11 mouse cellular contexts compared by ENCODE assay signal in the genomic region with DNA sequence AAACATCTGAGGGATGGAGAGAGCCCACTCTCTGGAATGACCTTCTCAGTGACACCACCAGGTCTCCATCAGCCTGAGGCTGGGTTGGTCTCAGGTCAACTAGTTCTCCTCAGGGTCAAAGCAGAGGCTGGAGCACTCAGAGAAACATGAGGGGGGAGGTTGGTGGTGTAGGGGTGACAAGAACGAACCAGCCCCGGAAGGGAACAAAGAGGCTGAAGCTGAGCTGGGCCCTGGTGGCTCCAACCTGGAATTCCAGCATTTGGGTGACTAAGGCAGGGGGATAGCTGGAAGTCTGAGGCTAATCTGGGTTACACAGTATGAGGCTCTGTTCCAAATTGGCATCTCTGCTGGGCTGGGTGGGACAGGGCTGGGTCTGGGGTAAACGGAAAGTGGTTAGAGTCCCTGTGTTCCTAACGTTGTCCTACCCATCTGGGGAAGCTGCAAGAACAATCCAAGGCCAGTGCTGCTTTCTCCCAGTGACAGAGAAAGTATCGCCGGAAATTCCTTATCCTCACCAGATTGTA. TPM values are rescaled to one million over a fixed set of nuclear protein-coding genes. Genes with fewer than 3 reads are reported as not detected.
A peak's percentile ranks its signal among the peaks of the same experiment; 100 is the strongest.
DNase-seq lines count a peak whose midpoint lies in the region; ATAC-seq and TF ChIP-seq lines count a peak whose summit lies in the region.
"Had no signal": no experiment of that assay in that cellular context is flagged by ENCODE, and none has a peak within 500 bp of the region (broad histone marks: within the 10 kb centered on the region; RNA-seq: fewer than 3 reads in every experiment).

No protein-coding gene starts in this region.

- no peak overlapping the region for H3K4me3 ChIP-seq in heart, postnatal 0 days (ENCODE audit: low read depth, low read length)
- no peak overlapping the region for H3K4me3 ChIP-seq in forebrain, embryonic 14.5 days (ENCODE audit: low read depth, low read length)
- H3K4me3 ChIP-seq: left cerebral cortex, adult 2 months; myocyte had no signal

- 16% methylated on average over 6 of the region's 6 CpGs for WGBS in heart, postnatal 0 days
- 39% methylated on average over 6 of the region's 6 CpGs for WGBS in forebrain, embryonic 14.5 days

- DNase-seq in heart, postnatal 0 days (ENCODE audit: low spot score) = no peak
- no peak for DNase-seq in heart, adult 11 months
- DNase-seq in MEL-GATA-1-ER (ENCODE audit: extremely low read depth, low read depth) = peak; percentile 28
- no peak for DNase-seq in forebrain, embryonic 14.5 days (ENCODE audit: low spot score)
- no peak for DNase-seq in left cerebral cortex, adult 8-10 months (ENCODE audit: low spot score in 2 of 2)
- no peak for DNase-seq in adrenal gland, postnatal 4 days (ENCODE audit: low spot score in 2 of 2)
- no peak for DNase-seq in urinary bladder, postnatal 10 days (ENCODE audit: low spot score)

- ATAC-seq in heart, postnatal 0 days (ENCODE audit: insufficient read depth, low read depth) = peak; percentile 8; the same call in 1 of the 2 replicates
- ATAC-seq in forebrain, embryonic 14.5 days = peak; percentile 22; the same call in 1 of the 2 replicates
- peak; percentile 7; the same call in 1 of the 2 replicates for ATAC-seq in megakaryocyte-erythroid progenitor cell, adult 5-6 weeks (replicated peaks; ENCODE audit: low FRiP score, low TSS enrichment, poor library complexity, severe bottlenecking)
- ATAC-seq: CD4-positive, CD25-positive, alpha-beta regulatory T cell, adult 4 months had no signal

- H3K9ac ChIP-seq in heart, postnatal 0 days (replicated peaks; ENCODE audit: low read depth, low read length) = no peak overlapping the region
- H3K9ac ChIP-seq in forebrain, embryonic 14.5 days (ENCODE audit: low read length) = peak overlapping the region; percentile 54

- H3K9me3 ChIP-seq in heart, postnatal 0 days (replicated peaks; ENCODE audit: control insufficient read depth, low read length) = no peaks in the 10 kb centered on the region
- H3K9me3 ChIP-seq in forebrain, embryonic 14.5 days (replicated peaks; ENCODE audit: control insufficient read depth, low read length) = no peaks in the 10 kb centered on the region

- peaks cover 10% of the 10 kb centered on the region for H3K4me1 ChIP-seq in heart, postnatal 0 days (ENCODE audit: control insufficient read depth, insufficient read depth)
- H3K4me1 ChIP-seq in forebrain, embryonic 14.5 days (ENCODE audit: control insufficient read depth, insufficient read depth, low read length) = 0 out of 2 replicates have a peak, but pooled peaks cover 2% of the 10 kb centered on the region

- 0 out of 2 replicates have a peak overlapping the region, but pooled peaks have one; percentile 19 for H3K27ac ChIP-seq in heart, postnatal 0 days (ENCODE audit: low read depth)
- 0 out of 2 replicates have a peak overlapping the region, but pooled peaks have one; percentile 39 for H3K27ac ChIP-seq in forebrain, embryonic 14.5 days (ENCODE audit: low read depth, low read length)
- H3K27ac ChIP-seq: left cerebral cortex, adult 2 months had no signal

- H3K36me3 ChIP-seq in heart, postnatal 0 days (replicated peaks; ENCODE audit: control insufficient read depth, insufficient read depth, low read length) = no peaks in the 10 kb centered on the region
- peaks cover 5% of the 10 kb centered on the region; the same call in 1 of the 2 replicates for H3K36me3 ChIP-seq in forebrain, embryonic 14.5 days (ENCODE audit: control insufficient read depth, insufficient read depth, low read length)

- TF ChIP-seq CTCF in heart, postnatal 0 days (IDR thresholded peaks at IDR 0.05; ENCODE audit: low read depth) = no peak

- 0 out of 2 replicates have a peak, but pooled peaks cover 4% of the 10 kb centered on the region for H3K27me3 ChIP-seq in heart, postnatal 0 days (ENCODE audit: control insufficient read depth, insufficient read depth, low read length)
- H3K27me3 ChIP-seq in forebrain, embryonic 14.5 days (replicated peaks; ENCODE audit: control insufficient read depth, insufficient read depth, low read length) = no peaks in the 10 kb centered on the region

- H3K4me2 ChIP-seq in heart, postnatal 0 days (ENCODE audit: low read depth, low read length) = no peak overlapping the region
- H3K4me2 ChIP-seq in forebrain, embryonic 14.5 days (ENCODE audit: low read length) = 0 out of 2 replicates have a peak overlapping the region, but pooled peaks have one; percentile 6

- no peak for TF ChIP-seq EP300 in heart, postnatal 0 days (IDR thresholded peaks at IDR 0.05; ENCODE audit: low read depth)

RNA-seq across cellular contexts. Expression of a gene that starts 27.9 kb away (rescaled TPM):
- total RNA-seq in heart, postnatal 0 days (2014; rRNA removed; ENCODE audit: low replicate concordance) = 0.04 and 0.12 TPM in 2 replicates
- 0.16 and 0.22 TPM in 2 replicates for polyA plus RNA-seq in heart, postnatal 0 days (2015; fragmentation: Nextera tagmentation; extraction: Ambion mirVana)
- 2.6 and 3.5 TPM in 2 replicates for polyA plus RNA-seq in forebrain, embryonic 14.5 days (2014; fragmentation: Nextera tagmentation; extraction: Ambion mirVana)
- not detected in 2 replicates for total RNA-seq in megakaryocyte-erythroid progenitor cell, adult 5-6 weeks (2014; fragmentation: Nextera tagmentation)
- total RNA-seq in megakaryocyte-erythroid progenitor cell, adult 5-6 weeks (2017) = not detected in 2 replicates
- 10 to 100 TPM; 76.7 to 90.1 (median 84.9) TPM for total RNA-seq in left cerebral cortex, adult 8-10 months (2022)
- total RNA-seq in adrenal gland, postnatal 4 days (2021) = 1 to 10 TPM in 1 of 2 experiments, under 1 TPM in 1; 0.90 to 1.1 TPM

RNA-seq across cellular contexts. Expression of a gene that starts 40.0 kb away (rescaled TPM):
- total RNA-seq in heart, postnatal 0 days (2014; rRNA removed; ENCODE audit: low replicate concordance) = 0.34 and 1.2 TPM in 2 replicates
- polyA plus RNA-seq in heart, postnatal 0 days (2015; fragmentation: Nextera tagmentation; extraction: Ambion mirVana) = 0.07 and 0.14 TPM in 2 replicates
- polyA plus RNA-seq in forebrain, embryonic 14.5 days (2014; fragmentation: Nextera tagmentation; extraction: Ambion mirVana) = 0.17 and 0.35 TPM in 2 replicates
- not detected in 2 replicates for total RNA-seq in megakaryocyte-erythroid progenitor cell, adult 5-6 weeks (2014; fragmentation: Nextera tagmentation)
- not detected in 2 replicates for total RNA-seq in megakaryocyte-erythroid progenitor cell, adult 5-6 weeks (2017)
- total RNA-seq in left cerebral cortex, adult 8-10 months (2022) = 1 to 10 TPM; 2.3 to 2.9 (median 2.8) TPM
- total RNA-seq in adrenal gland, postnatal 4 days (2021) = 1 to 10 TPM; 2.3 to 4.6 TPM
- polyA plus RNA-seq: CD4-positive, CD25-positive, alpha-beta regulatory T cell, adult 4 months; myocyte had no signal

Comparison
In these comparisons a context has a peak if more than half of its experiments do, and no peak if none do; other contexts are left out.
1. RNA of a gene that starts 27.9 kb away (total RNA-seq): 76.7 to 90.1 TPM in left cerebral cortex, adult 8-10 months; 0.90 to 1.1 TPM in adrenal gland, postnatal 4 days, 0.04 to 0.12 TPM in heart, postnatal 0 days and not detected in megakaryocyte-erythroid progenitor cell, adult 5-6 weeks; every median in the first group is over 10 times any median in the second.
2. Peak in every context shown above with its lines, with median percentiles within 50 percentile points of each other: ATAC-seq.